Mouse (Mus musculus) left cerebral cortex, adult 18-20 months (tissue): ENCODE data around the gene Bmpr1b. TPM values are rescaled to one million over a fixed set of nuclear protein-coding genes. Genes with fewer than 3 reads are reported as not detected.
A peak's percentile ranks its signal among the peaks of the same experiment; 100 is the strongest.
"Not testable (repeated sequence)": the region's sequence is repeated elsewhere in the genome, so short reads cannot be mapped to it uniquely, and the experiment has no call there.

Experiments used
- DNase-seq, 2 experiments: peaks; one replicate each; pipeline ENCODE4 v3.0.0; 2021 to 2022; ENCODE audit warnings: low spot score in 2 of 2, mixed read lengths in 1 of 2
- long read RNA-seq, 2 experiments: library from polyadenylated mRNA; stranded (forward); transcript quantifications; one replicate each; pipeline ENCODE4 v2.0.0; 2021
- total RNA-seq, 2 experiments: library from RNA; stranded (reverse); gene quantifications; 2 replicates each; pipeline ENCODE4 v1.2.3; 2021

Bmpr1b gene
- total RNA-seq = 10 to 100 TPM; 18.6 to 21.6 TPM
- long read RNA-seq, experiment 1, full-length matches to known transcripts = 7 of 21 reads
- long read RNA-seq, experiment 1, partial matches to known transcripts = 2 of 21 reads
- long read RNA-seq, experiment 1, other reads (novel, unspliced or antisense) = 12 of 21 reads
- long read RNA-seq, experiment 2, full-length matches to known transcripts = 9 of 14 reads
- long read RNA-seq, experiment 2, partial matches to known transcripts = 1 of 14 reads
- long read RNA-seq, experiment 2, other reads (novel, unspliced or antisense) = 4 of 14 reads

- DNase-seq = peak; percentile 61 to 77
These were observed at the start of gene Bmpr1b for GRCm38 (mm10) chr3:142168863-142169521. Gene Bmpr1b (minus strand): TSS chr3:142169425.

DNA sequence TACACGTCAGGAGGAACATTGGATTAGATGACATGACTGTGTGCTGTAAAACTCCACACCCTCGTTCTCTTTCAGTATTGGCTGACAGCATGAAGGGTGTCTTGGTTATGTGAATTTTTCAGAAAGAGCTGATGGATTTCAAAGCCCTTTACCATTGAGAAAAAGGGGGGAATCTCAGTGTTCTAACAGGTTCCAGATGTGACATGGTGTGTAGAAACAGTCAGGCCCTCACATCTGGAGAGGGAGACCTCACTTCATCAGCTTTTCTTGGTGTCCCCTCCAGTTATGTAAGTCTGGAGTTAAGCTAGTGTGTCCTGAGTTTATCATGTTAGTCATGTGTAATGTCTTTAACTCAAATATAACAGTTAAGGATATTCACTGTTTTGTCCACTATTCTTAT lies 43.6 kb upstream of the Bmpr1b start:
- DNase-seq = no peak

- DNase-seq = no peak
These were observed 43.0 kb upstream of the Bmpr1b start for GRCm38 (mm10) chr3:142212186-142212585.

DNA sequence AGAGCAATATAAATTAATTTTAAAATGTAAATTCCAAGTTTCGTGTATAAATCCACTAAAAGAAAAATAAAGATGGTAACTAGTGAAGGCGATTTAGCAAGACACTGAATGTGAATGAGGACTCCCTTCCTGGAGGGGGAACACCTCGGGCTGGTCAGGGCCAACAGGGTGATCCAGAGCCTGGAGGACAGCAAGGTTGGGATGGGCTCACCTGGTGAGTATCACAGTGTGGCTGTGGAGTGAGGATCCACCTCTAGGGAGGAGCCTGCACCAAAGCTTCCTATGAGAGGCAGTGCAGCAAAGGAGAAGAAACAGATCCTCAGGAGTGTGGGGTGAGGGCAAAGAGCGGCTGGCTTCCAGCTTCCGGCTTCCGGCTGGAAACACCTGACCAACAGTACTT lies 40.8 kb upstream of the Bmpr1b start:
- DNase-seq = no peak

GRCm38 (mm10) chr3:142209057-142209456 lies 39.8 kb upstream of the Bmpr1b start:
- DNase-seq = no peak

GRCm38 (mm10) chr3:142207488-142207887 lies 38.3 kb upstream of the Bmpr1b start:
- no peak for DNase-seq

DNA sequence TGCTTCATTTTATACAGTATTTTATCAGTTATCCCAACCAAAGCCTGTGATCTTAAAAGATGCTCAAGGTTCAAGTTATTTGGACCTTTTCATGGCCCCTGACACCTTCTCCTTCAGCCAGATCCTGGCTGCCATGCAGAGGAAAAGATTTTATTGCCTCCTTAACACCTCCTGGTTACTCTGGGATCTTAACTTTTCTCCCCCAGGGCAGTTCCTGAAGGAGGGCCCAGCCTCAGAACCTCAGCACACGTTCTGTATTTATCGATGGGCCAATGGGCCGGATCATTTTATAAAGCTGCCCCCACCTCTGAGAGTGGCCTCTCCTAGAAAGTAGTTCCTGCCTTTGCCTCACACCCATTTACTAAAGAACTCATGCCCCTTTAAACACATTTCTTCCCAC lies 37.1 kb upstream of the Bmpr1b start:
- no peak for DNase-seq

DNA sequence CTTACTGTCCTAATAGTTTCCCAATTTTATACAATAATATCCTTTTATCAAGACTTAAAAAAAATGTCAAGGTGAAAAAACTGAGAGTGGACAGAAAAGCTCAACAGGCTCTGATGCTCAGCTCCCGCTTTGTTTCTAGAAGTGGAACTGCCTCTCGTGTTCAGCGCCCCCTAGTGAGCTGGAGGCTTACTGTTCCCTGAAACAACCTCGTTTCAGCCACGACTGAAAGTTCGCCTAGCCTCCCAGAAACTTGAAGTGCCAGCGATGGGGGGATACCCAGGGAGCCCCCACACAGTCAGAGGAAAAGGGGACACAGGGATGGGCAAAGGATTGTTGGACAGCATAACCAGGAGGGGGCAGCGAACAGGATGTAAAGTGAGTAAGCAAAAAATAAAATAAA lies 26.9 kb upstream of the Bmpr1b start:
- DNase-seq = no peak

DNA sequence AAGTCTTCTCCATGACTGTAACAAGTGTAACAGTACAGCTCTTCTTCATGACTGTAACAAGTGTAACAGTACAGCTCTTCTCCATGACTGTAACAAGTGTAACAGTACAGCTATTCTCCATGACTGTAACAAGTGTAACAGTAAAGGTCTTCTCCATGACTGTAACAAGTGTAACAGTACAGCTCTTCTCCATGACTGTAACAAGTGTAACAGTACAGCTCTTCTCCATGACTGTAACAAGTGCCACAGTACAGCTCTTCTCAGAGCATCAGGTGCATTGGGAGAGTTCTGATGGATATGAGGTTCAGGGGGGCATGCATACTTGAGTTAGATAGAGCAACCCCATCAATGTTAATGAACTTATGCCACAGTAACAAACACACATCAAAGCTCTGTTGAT lies 22.4 kb upstream of the Bmpr1b start:
- DNase-seq = not testable (repeated sequence)

DNA sequence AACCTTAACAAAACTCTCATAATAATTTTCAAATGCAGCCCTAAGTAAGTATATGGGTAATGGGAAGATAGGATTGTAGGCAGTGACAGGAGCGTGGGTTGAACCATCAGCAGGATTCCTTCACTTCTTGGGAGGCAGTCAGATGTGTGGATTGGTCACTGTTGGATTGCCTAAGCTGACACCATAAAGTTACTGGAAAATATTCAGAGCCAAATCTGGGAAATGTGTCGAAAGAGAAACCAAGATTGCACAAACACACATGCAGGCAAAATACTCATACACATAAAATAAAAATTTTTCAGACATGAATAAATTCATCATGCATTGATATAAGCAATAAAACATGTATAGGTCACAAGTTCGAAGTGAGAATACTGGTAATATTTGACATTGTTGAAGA lies 17.3 kb upstream of the Bmpr1b start:
- DNase-seq = no peak

- peak; percentile 6 to 19 for DNase-seq
These were observed 4.8 kb upstream of the Bmpr1b start for GRCm38 (mm10) chr3:142173996-142174395.

- no peak for DNase-seq
These were observed 868 bp downstream of the Bmpr1b start for GRCm38 (mm10) chr3:142168251-142168862.

DNA sequence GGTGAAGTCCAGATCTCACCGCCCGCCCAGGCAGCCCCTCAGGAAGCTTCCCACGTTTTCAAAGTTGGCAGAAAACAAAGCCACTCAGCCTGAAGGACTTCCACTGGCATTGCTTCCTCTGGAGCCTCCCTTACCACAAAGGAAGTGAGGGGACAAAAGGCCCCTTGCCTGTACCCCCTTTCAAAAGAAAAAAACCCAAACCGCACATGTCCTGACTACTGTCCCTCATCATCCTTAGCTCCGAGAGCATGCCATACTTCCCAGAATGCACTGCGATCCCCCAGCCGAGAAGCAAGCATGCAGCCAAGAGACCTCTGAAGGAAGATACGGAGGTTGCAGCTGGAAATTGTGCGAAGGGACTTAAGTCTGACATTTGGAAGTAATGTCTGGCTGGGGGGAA lies 4.2 kb downstream of the Bmpr1b start:
- DNase-seq = no peak

DNA sequence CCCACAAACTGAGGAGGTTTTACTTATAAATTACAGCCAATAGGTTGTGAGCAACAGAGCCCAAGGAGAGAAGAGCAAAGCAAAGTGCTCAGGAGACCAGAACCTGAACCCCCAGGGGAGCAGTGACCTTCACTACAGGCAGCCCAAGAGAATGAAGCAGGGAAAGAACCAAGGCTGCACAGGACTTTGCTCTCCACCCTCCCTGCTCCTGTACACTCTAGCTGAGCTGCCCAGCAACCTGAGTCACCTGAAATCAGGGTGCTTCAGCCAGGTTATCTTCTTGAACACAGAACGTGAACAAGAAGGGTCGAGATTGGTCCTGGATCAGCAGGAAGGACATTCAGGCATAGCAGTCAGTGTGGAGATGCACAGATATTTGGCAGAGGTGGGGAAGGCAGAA lies 5.3 kb downstream of the Bmpr1b start:
- DNase-seq = no peak

- no peak for DNase-seq
These were observed 7.8 kb downstream of the Bmpr1b start for GRCm38 (mm10) chr3:142161405-142161804.

GRCm38 (mm10) chr3:142151980-142152379 lies 17.2 kb downstream of the Bmpr1b start:
- no peak for DNase-seq

GRCm38 (mm10) chr3:142138796-142139195 lies 30.4 kb downstream of the Bmpr1b start:
- no peak for DNase-seq

GRCm38 (mm10) chr3:142126379-142126778 lies 42.8 kb downstream of the Bmpr1b start:
- no peak for DNase-seq

DNA sequence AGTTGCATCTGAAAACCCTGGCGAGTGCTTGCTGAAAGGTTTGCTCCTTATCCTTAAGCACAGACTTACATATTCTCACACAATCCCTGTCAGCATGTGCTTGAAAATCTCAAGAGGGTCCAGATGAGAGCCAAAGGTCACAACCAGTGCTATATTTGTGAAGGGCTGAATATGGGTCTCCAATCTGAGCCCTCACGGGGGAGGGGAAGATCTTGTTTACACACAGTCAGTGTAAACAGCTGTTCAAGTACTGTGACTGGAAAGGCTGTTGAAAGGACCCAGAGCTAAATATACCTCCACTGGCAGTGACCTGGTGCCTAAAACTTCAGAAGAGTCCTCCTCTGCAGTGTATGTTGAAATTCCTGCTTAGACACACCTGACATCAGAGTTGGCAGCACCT lies 43.7 kb downstream of the Bmpr1b start:
- DNase-seq = no peak

DNA sequence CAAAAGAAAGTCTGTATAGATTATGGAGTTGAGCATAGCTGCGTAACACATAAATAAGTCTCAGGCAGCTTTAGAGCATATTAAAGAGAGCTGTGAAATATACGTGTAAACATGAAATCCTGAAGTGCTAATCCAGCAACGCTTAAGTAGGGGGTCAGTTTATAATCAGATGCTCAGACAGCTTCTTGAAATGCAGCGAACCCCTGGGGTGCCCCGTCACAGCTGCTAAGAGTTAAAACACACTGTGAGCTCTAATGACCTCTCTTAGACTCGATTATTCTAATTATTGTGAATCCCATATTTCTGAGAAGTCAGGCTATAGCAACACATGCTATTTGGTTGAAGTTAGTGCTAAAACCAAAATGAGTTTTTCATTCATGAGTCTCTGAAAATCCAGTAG lies 45.0 kb downstream of the Bmpr1b start:
- DNase-seq = no peak

DNA sequence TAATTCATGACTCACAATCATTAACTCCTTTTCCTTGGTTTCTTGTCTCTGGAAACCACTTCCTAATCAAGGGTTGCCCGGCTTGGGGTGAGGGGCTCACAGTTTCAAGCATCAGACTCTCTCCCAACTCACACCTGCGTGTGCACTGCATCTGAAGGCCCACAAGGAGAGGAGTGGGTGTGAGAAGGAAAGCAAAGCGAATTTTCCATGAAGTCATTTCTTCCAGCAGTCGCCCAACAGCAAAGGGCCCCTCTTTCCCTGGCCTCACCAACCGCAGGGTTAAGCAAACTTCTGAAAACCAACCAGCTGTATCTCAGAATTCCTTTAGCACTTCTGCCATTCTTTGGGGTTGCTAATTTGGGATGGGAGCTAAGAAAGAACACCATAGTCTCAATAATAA lies 46.8 kb downstream of the Bmpr1b start:
- DNase-seq = no peak

- DNase-seq = no peak
These were observed 48.4 kb downstream of the Bmpr1b start for GRCm38 (mm10) chr3:142120795-142121194.
